Mouse (Mus musculus): Measurements from ENCODE around the gene Foxj1. TPM values are rescaled to one million over a fixed set of nuclear protein-coding genes. Genes with fewer than 3 reads are reported as not detected.

Gene Foxj1
- polyA plus RNA-seq, 1 experiment from 2014 or later: 9.8 TPM

Other genes starting within 250 kb of the Foxj1 start
- 92.4 and 102 TPM in 2 replicates for gene Wbp2, start 248.4 kb downstream of the Foxj1 start, polyA plus RNA-seq (2016; fragmentation: Nextera tagmentation; extraction: Ambion mirVana)
- 4.0 and 4.7 TPM in 2 replicates for gene Trim47, start 208.2 kb downstream of the Foxj1 start, polyA plus RNA-seq (2016; fragmentation: Nextera tagmentation; extraction: Ambion mirVana)
- 1.3 and 1.7 TPM in 2 replicates for gene Trim65, start 204.3 kb downstream of the Foxj1 start, polyA plus RNA-seq (2016; fragmentation: Nextera tagmentation; extraction: Ambion mirVana)
- gene Mrpl38, start 196.5 kb downstream of the Foxj1 start, polyA plus RNA-seq (2016; fragmentation: Nextera tagmentation; extraction: Ambion mirVana): 82.3 and 84.4 TPM in 2 replicates
- gene Fbf1, start 167.2 kb downstream of the Foxj1 start, polyA plus RNA-seq (2016; fragmentation: Nextera tagmentation; extraction: Ambion mirVana): 80.2 and 85.9 TPM in 2 replicates
- gene Ten1, start 136.5 kb downstream of the Foxj1 start, polyA plus RNA-seq (2016; fragmentation: Nextera tagmentation; extraction: Ambion mirVana): 50.4 and 60.0 TPM in 2 replicates
- 37.9 and 42.6 TPM in 2 replicates for gene Acox1, start 136.4 kb downstream of the Foxj1 start, polyA plus RNA-seq (2016; fragmentation: Nextera tagmentation; extraction: Ambion mirVana)
- 0.75 and 1.1 TPM in 2 replicates for gene Evpl, start 97.3 kb downstream of the Foxj1 start, polyA plus RNA-seq (2016; fragmentation: Nextera tagmentation; extraction: Ambion mirVana)
- 84.2 and 85.6 TPM in 2 replicates for gene Srp68, start 61.2 kb downstream of the Foxj1 start, polyA plus RNA-seq (2016; fragmentation: Nextera tagmentation; extraction: Ambion mirVana)
- 0.21 and 0.24 TPM in 2 replicates for gene Galr2, start 54.5 kb downstream of the Foxj1 start, polyA plus RNA-seq (2016; fragmentation: Nextera tagmentation; extraction: Ambion mirVana)
- 83.4 and 83.5 TPM in 2 replicates for gene Exoc7, start 28.2 kb downstream of the Foxj1 start, polyA plus RNA-seq (2016; fragmentation: Nextera tagmentation; extraction: Ambion mirVana)
- gene Rnf157, start 77.6 kb upstream of the Foxj1 start, polyA plus RNA-seq (2016; fragmentation: Nextera tagmentation; extraction: Ambion mirVana): 35.7 and 37.8 TPM in 2 replicates
- 47.7 and 52.5 TPM in 2 replicates for gene Ubald2, start 98.7 kb upstream of the Foxj1 start, polyA plus RNA-seq (2016; fragmentation: Nextera tagmentation; extraction: Ambion mirVana)
- not detected in 2 replicates for gene Qrich2, start 130.8 kb upstream of the Foxj1 start, polyA plus RNA-seq (2016; fragmentation: Nextera tagmentation; extraction: Ambion mirVana)
- 175 and 183 TPM in 2 replicates for gene Prpsap1, start 158.8 kb upstream of the Foxj1 start, polyA plus RNA-seq (2016; fragmentation: Nextera tagmentation; extraction: Ambion mirVana)
- 4.6 and 7.1 TPM in 2 replicates for gene Sphk1, start 195.5 kb upstream of the Foxj1 start, polyA plus RNA-seq (2016; fragmentation: Nextera tagmentation; extraction: Ambion mirVana)
- gene Ube2o, start 246.0 kb upstream of the Foxj1 start, polyA plus RNA-seq (2016; fragmentation: Nextera tagmentation; extraction: Ambion mirVana): 17.9 and 19.0 TPM in 2 replicates